Mouse (Mus musculus): ENCODE measurements at regions not wholly inside any gene's neighbourhood (a gene's known extent, or its start where the extent isn't known, plus 50 kb on each side); places are given as distances from the start of the nearest gene placed in this dataset.

DNA sequence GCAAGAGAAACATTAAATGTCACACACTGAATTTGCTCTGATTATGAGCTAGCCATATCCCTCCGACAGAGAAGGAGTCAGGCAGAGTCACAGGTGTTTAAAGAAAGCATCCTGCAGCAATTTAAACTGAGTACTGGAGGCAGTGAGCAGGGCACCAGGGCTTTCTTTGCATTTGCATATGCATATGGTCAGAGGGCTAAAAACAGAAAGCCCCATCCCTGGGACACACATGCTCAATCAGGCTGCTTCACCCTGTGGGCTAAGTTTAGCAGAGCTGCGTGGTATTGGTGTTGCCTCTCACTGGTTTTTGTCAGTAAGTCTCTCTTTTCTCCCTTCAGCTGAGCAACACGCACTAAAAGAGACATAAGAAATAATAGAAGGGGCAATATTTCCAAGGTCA is 289.9 kb upstream of the Rps6ka3 start:
- DNase-seq: no peak

- DNase-seq: no peak
Measured at GRCm38 (mm10) chrX:158921424-158921823, 288.7 kb upstream of the Rps6ka3 start.

GRCm38 (mm10) chrX:158921838-158922450 is 288.2 kb upstream of the Rps6ka3 start:
- peak; percentile 64 to 72 for DNase-seq

DNA sequence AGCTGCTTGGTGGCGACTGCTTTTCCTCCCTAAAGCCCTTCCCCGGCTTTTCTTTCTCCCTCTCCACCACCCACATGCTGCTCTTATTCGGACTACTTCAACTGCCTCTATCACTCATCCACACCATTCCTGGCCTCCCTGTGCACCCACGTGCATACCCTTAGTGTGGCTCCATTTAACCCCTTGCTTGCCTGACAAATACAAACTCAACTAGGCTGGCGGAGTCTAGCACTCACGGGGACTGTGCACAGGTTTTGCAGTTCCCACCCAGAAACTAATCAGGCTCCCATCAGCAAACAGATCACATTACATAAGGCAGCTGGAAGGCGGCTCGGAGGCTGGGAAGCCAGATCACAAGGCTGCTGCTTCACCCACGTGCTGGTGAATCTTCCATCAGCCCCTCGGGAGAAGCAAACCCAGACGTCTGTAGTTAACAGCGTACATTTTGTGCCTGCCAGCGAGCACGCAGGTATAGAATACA is 287.0 kb upstream of the Rps6ka3 start:
- no peak for DNase-seq

DNA sequence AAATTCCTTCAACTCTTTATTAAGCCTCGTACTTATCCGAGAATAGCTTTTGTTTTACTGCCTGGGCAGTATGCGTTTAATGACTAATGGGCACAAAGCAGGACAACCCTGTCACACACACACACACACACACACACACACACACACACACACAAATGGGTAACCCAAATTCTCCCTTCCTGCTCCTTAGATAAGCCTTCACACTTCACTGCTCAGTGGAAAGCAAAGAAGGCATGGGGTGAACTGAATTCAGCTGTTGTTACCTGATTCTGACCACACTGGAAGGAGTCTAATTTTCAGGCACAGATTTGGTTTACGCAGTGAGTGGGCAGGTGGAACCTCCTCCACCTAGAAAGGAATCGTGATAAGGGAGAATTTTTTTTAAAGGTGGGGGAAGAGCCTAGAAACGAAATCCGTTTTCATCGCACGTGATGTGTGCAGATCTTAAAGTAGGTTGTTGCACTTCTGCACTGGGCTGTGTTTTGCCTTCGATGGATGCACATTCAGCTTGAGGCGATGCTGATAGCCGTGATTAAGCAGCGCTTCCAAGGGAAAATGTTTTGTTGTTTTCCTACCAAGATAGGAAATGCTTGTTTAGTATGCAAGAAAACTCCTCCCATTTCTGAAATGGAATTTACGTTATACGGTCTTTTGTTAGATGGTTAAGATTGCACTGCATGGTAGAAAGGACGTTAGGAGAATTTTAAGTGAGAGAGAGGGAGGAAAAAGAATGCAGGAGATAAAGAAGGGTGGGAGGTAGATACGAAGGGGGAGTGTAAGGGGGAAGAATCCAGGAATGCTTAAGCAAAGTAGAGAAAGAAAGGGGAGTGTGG is 286.2 kb upstream of the Rps6ka3 start:
- DNase-seq: no peak

DNA sequence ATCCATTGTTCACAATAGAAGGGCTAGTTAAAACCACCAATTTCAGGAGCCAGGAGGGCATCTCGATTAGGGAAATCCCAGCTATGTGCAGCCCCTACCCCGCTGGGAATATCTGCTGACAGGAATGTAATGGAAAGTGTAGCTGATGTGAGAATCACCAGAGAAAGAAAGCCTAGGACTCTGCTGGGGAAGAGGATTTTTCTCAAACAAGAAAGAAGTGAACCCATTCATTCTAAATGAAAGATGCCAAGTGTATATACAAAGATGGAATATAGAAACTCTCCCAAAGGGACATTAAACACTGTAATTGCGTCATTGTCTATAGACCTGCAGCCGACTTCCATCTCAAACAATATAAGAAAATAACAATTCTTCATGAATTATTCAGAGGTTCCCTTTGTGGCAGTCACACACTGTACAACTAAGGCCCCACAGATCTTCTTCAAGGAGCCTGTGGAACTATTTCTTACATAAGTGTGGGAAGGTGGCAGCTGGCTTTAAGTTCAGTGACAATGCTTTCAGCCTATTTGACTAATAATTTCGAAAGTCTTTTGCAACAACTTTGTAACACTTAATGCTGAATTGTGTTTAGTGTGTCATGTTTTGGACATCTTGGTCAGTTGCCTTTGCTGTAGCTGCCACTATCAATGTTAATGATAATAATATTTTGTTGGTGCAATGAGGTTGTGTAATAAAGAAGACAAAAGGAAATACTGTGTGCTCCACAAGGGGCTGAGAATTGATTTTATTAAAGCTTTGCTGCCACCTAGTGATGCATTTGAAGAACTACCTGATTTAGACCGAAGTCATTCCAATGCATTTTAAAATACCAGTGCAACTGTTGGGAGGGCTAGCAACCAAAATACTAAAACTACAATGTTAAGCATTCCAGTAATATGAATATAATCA is 285.4 kb upstream of the Rps6ka3 start:
- DNase-seq: no peak

GRCm38 (mm10) chrX:158931864-158932263 is 278.2 kb upstream of the Rps6ka3 start:
- no peak for DNase-seq

GRCm38 (mm10) chrX:158947191-158947590 is 262.9 kb upstream of the Rps6ka3 start:
- DNase-seq: no peak

GRCm38 (mm10) chrX:158971726-158972125 is 238.4 kb upstream of the Rps6ka3 start:
- no peak for DNase-seq

DNA sequence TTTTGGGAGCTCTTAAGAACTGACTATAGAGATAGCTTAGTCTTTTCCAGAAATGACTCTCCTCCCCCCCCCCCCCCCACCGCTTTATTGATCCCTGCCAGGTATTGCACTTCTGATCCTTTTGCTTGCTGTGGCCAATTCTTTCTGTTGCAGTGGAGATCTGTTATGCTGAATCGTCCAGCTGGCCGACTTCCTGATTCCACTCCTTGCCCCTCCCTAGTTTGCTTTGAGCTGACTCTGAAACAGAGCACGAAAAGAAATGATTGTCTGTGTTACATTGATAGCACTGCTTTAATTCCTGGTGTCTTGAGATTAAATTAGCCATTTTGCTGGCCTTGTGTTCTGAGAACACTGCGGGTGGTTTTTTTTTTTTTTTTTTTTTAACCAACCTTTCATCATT is 233.5 kb upstream of the Rps6ka3 start:
- no peak for DNase-seq

DNA sequence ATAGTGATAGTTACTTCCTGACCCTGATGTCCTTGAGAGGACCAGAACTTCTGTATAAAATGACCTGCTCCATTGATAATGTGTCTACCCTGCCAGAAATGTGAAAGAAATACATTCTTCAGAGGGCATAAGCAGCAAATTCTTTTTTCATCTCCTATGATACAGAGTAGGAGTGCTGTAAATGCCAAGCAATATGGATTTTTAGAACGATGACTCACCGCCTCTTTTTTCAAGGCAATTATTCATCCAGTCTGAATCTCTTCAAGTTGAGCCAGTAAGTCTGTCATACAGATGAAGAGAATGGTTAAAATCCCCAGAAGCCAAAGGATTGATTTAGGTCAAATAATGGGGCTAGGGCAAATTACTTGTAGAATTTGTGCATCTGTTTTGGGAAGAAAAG is 225.4 kb upstream of the Rps6ka3 start:
- no peak for DNase-seq

DNA sequence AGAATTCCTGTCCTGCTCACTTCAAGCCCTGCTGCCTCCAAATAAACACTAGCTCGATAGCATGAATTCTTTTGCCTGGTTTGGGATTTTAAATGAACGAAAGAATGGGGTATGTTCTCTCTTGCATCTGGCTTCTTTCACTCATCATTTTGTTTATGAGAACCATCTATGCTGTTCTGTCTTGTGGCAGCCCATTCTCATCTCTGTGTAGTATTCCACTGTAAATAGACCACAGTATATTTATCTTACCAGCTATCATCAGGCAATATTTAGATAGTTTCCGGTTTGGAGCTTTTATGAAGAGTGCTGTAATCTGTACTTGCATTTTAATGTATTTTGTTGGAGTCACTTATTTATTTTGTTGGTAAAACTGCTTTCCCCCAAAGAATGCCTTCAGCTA is 222.4 kb upstream of the Rps6ka3 start:
- DNase-seq: no peak

GRCm38 (mm10) chrX:159018955-159019354 is 191.2 kb upstream of the Rps6ka3 start:
- no peak for DNase-seq

DNA sequence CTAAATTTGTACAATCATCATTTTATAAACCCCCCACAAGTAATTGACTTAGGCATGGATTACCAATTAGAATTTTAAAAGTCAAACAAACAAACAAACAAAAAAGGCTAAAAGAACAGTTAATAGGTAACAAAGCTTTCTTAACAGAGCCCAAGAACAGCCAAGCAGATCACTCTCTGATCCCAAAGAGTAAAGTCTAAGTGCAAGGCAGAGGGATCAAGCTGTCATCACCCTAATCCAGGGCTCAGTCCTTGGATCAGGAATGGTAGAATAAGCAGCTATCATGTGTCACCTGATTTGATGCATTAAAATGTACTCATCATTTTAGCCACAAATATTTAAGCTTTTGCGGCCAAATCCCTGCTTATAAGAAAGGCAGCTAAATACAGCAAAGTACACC is 183.8 kb upstream of the Rps6ka3 start:
- DNase-seq: no peak

DNA sequence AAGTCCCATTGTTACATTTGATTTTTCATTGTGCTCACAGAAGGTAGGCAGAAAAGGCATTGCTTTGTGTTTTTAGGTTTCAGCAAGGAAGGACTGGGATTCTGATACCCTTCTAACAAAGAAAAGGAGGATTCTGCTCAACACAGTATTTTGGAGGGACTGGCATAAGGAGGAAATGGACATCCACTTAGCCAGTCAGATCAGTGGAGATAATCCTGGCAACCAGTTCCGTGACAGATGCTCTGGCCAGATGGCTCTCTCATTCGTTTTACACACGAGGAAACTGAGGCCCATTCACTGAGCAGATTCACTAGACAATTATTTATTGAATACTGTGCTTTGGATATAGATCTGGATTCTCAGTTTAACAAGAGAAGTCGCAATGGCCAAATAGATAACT is 178.2 kb upstream of the Rps6ka3 start:
- no peak for DNase-seq

- DNase-seq: peak; percentile 77 to 82
Measured at GRCm38 (mm10) chrX:159043432-159043831, 166.7 kb upstream of the Rps6ka3 start.

- peak in 1 of 2 experiments; percentile 2 for DNase-seq
Measured at GRCm38 (mm10) chrX:159047876-159048275, 162.2 kb upstream of the Rps6ka3 start.

DNA sequence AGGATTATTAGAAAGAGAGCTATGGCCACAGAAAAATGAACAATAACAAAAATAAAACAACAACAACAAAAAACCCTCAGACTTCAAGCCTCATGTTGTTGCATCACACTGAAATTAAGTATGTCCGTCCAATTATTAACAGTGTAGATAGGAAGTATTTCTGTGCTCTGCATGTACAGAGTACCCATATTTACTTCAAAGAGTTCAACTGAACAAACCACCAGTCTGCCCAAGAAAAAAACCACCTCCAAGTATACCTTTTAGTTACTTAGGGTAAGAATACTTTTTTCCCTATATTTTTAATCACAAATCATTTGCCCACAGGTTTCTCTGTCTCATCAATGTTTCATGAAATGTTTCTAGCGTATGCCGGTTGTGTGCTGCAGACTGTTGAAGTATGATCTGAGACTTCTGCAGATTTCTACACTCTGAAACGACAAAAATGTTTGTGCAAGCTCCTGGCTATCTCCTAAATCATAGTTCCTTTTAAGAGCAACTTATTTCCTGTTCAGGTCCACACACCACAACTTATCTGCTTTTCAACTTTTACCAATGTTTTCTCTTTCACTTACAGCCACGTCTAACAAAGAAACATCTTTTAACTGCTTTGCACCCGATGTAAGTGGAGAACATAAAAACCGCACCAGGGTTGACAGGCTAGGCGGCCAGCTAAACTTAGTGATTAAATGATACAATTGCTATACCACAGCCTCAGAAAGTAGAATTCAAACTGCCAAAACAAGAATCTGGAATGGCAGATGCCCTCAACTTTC is 154.2 kb upstream of the Rps6ka3 start:
- no peak for DNase-seq

- DNase-seq: no peak
Measured at GRCm38 (mm10) chrX:159056462-159056805, 153.7 kb upstream of the Rps6ka3 start.

- DNase-seq: no peak
Measured at GRCm38 (mm10) chrX:159058931-159059330, 151.2 kb upstream of the Rps6ka3 start.

DNA sequence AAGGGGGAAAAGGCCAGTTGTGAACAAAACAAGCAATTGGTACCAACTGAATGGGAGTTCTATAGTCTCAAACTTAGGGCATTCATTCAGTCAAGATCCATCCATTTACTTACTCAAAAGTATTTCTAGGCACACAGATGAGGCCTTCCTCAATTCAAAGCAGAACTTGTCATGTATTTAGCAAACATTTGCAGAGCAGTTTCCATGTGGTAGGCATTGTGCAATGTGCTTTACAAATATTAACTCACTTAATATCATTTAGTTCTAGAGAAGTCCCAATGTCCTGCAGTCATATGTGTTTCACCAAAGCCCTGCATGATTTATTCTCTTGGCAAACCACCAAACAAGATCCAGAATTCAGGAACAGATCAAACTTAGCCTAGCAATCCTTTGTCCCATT is 148.8 kb upstream of the Rps6ka3 start:
- no peak for DNase-seq

- no peak for DNase-seq
Measured at GRCm38 (mm10) chrX:159066212-159066611, 143.9 kb upstream of the Rps6ka3 start.
